Mouse (Mus musculus) adrenal gland, postnatal 4 days (tissue): ENCODE measurements around the gene Kcnj6. TPM values are rescaled to one million over a fixed set of nuclear protein-coding genes. Genes with fewer than 3 reads are reported as not detected.
A peak's percentile ranks its signal among the peaks of the same experiment; 100 is the strongest.

ENCODE experiments used
- DNase-seq, 2 experiments: peaks; one replicate each; pipeline ENCODE4 v3.0.0; 2021 to 2022; ENCODE audit warnings: low spot score in 2 of 2, mixed read lengths in 2 of 2
- microRNA-seq: library from miRNA; unstranded; fragments of <30 nt; microRNA quantifications from one replicate; pipeline ENCODE4 v1.2.0, GENCODE M21; 2021
- total RNA-seq, 2 experiments: library from RNA; stranded (reverse); gene quantifications; 2 replicates each; pipeline ENCODE4 v1.2.3; 2021

Gene Kcnj6
- total RNA-seq, 2 experiments from 2014 or later: 0.22 to 0.56 TPM

- DNase-seq: no peak
Measured at GRCm38 (mm10) chr16:94720476-94721153, 276.9 kb downstream of the Kcnj6 start.

- no peak for DNase-seq
Measured at GRCm38 (mm10) chr16:94719488-94719887, 278.0 kb downstream of the Kcnj6 start.

GRCm38 (mm10) chr16:94718919-94719318 is 278.6 kb downstream of the Kcnj6 start:
- DNase-seq: no peak

DNA sequence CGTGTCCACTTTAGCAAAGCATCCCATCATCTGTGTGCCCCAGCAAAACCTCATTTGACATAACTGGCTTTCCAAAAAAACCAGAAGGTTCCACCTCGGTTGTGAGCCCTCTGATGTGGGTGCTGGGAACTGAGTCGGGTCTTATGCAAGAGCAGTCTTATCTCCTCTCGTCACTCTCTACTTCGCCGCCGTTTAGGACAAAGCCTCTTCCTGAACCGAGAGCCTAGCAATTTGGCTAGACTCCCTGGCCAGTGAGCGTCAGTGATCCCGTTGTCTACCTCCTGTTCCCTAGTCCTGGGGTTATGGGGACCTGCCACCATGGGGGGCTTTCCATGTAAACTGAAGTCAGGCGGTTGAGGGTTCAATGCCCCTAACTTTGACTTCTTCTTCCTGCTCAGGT is 280.4 kb downstream of the Kcnj6 start:
- no peak for DNase-seq

GRCm38 (mm10) chr16:94714483-94714882 is 283.0 kb downstream of the Kcnj6 start:
- no peak for DNase-seq

- peak; percentile 64 to 66 for DNase-seq
Measured at GRCm38 (mm10) chr16:94713480-94714094, 283.9 kb downstream of the Kcnj6 start.

DNA sequence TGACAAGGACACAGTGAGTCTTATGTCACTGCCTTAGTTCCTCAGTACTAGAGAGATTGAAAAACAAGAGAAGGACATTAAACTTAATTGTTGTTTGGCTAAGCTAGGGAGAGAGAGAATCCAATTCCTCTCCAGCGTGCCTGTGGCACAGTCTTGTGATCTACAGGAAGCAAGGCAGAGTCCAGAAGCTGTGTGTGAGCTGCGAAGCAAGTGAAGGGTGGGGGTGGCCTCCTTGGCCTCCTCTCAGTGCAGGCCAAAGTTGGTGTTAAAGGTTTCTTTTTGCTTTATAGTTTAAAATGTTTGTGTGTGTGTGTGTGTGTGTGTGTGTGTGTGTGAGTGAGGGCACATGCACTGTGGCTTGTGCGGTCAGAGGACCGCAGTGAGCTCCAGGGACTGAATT is 295.5 kb downstream of the Kcnj6 start:
- no peak for DNase-seq

GRCm38 (mm10) chr16:94701141-94701540 is 296.4 kb downstream of the Kcnj6 start:
- DNase-seq: no peak

Small RNA genes within 50 kb of the gene (microRNA-seq; reads per million reads assigned to microRNA genes)
- not detected for gene Gm22745
